Mouse (Mus musculus) limb, embryonic 14.5 days (tissue): ENCODE data around the gene Kif26a. TPM values are rescaled to one million over a fixed set of nuclear protein-coding genes. Genes with fewer than 3 reads are reported as not detected.

Experiments used
- ATAC-seq: fragments of 200-750 bp; cut with Nextera tagmentation; 2 replicates; pipeline ENCODE4 v1.8.0; 2017; ENCODE audit warnings: low read depth, moderate number of reproducible peaks, moderate TSS enrichment; ENCODE audit not compliant: low FRiP score
- DNase-seq: peaks from one replicate; pipeline ENCODE4 v3.0.0-alpha.2; 2015; ENCODE audit warnings: low spot score
- H3K27ac ChIP-seq: fragments of 300-500 bp; sonication (generic); replicated peaks from 2 replicates; pipeline ENCODE4 v1.5.1; 2014; ENCODE audit warnings: low read depth, mild to moderate bottlenecking, low read length, moderate library complexity, mixed read lengths
- H3K27me3 ChIP-seq: fragments of 300-500 bp; sonication (generic); 2 replicates; pipeline ENCODE4 v1.6.1; 2014; ENCODE audit warnings: low read length, mixed read lengths; ENCODE audit not compliant: control insufficient read depth, insufficient read depth
- H3K36me3 ChIP-seq: fragments of 300-500 bp; sonication (generic); 2 replicates; pipeline ENCODE4 v1.6.1; 2014; ENCODE audit warnings: mild to moderate bottlenecking, low read length, moderate library complexity, mixed read lengths; ENCODE audit not compliant: control insufficient read depth, insufficient read depth
- H3K4me1 ChIP-seq: fragments of 300-500 bp; sonication (generic); 2 replicates; pipeline ENCODE4 v1.6.1; 2014; ENCODE audit warnings: antibody characterized with exemption, low read length, mixed read lengths; ENCODE audit not compliant: control insufficient read depth, insufficient read depth
- H3K4me2 ChIP-seq: fragments of 300-500 bp; sonication (generic); replicated peaks from 2 replicates; pipeline ENCODE4 v1.6.1; 2014; ENCODE audit warnings: low read depth, mild to moderate bottlenecking, low read length, moderate library complexity; ENCODE audit not compliant: severe bottlenecking
- H3K4me3 ChIP-seq: fragments of 300-500 bp; sonication (generic); replicated peaks from 2 replicates; pipeline ENCODE4 v1.5.1; 2014; ENCODE audit warnings: low read length
- H3K9ac ChIP-seq: fragments of 300-500 bp; sonication (generic); 2 replicates; pipeline ENCODE4 v1.6.1; 2014; ENCODE audit warnings: mild to moderate bottlenecking, low read depth, low read length, moderate library complexity; ENCODE audit not compliant: severe bottlenecking
- H3K9me3 ChIP-seq: fragments of 300-500 bp; sonication (generic); 2 replicates; pipeline ENCODE4 v1.6.1; 2016; ENCODE audit warnings: low read length; ENCODE audit not compliant: control insufficient read depth
- POLR2A ChIP-seq: fragments of 200-500 bp; IDR thresholded peaks from 2 replicates; pipeline ENCODE4 v1.8.0; 2012; ENCODE audit warnings: inconsistent platforms, mild to moderate bottlenecking, moderate library complexity, borderline replicate concordance; ENCODE audit not compliant: insufficient read depth, insufficient read length; ENCODE audit errors: extremely low read depth
- WGBS: fragments of 180-500 bp; shearing (Covaris S2); extraction: QIAGEN DNeasy Blood & Tissue Kit; methylation state at CpG from one replicate; pipeline ENCODE4 v1.1.7; 2014; 5-methylcytosine and 5-hydroxymethylcytosine counted together
- polyA plus RNA-seq, 2 experiments: library from polyadenylated mRNA; depleted of rRNA in 1 of 2; stranded (reverse) in 1 of 2; unstranded in 1 of 2; fragments of >200 nt; fragmentation: Nextera tagmentation in 1 of 2; extraction: Ambion mirVana in 1 of 2; gene quantifications; 2 replicates each; pipeline versions ENCODE4 v1.2.1 to v1.2.3; 2012 to 2014

The Kif26a gene
- polyA plus RNA-seq, 2 experiments: 6.2 to 21.6 TPM

DNA sequence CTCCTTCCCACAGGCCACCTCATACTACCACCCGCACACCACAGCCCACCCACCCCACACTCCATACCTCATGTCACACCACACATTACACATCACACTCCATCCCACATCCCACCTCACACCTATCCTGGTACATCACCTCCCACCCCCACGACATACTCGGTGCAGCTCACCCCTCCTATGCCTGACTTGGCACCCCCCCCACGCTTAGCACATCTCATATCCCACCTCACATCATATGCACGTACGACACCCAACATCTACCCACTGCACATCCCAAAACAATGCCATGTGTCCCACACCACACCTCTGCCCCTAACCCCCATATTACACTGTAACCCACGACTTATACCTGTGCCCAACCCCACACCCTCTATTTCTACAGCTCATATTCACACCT, 69.5 kb downstream of the Kif26a start:
- Histone ChIP-seq H3K4me3 (no peak overlapping the region), H3K27me3 (no peaks in the 10 kb centered on the region), H3K27ac (no peak overlapping the region), H3K9me3 (no peaks in the 10 kb centered on the region), H3K4me1 (0 out of 2 replicates have a peak, but pooled peaks cover 6% of the 10 kb centered on the region), H3K4me2 (no peak overlapping the region), H3K9ac (no peak overlapping the region), H3K36me3 (no peaks in the 10 kb centered on the region)
- DNase-seq (no peak), ATAC-seq (no peak)
- TF ChIP-seq POLR2A: no peak
- 85% methylated on average over 7 of the region's 7 CpGs for WGBS

DNA sequence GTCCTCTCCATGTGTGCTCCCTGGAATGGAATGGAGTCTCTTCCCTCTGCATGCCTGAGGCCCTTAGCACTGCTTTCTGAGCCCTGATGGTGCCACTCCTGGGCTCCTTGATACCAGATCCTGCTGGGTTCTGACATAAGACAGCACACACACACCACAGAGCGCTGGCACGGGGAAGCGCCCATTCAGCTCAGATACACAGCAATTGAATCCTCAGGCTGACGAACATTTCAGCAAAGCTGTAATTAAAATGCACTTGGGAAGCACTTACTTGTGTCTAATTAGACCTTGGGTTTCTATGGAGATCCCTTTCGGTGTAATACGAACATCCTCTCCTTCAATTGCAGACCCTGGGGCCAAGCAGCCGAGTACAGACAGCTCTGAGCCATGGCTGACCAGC, 71.0 kb downstream of the Kif26a start:
- 55% methylated on average over 7 of the region's 7 CpGs for whole genome bisulfite sequencing
- Histone ChIP-seq H3K36me3 (no peaks in the 10 kb centered on the region), H3K4me3 (no peak overlapping the region), H3K9me3 (no peaks in the 10 kb centered on the region), H3K27me3 (no peaks in the 10 kb centered on the region), H3K27ac (no peak overlapping the region), H3K4me2 (no peak overlapping the region), H3K4me1 (peaks cover 9% of the 10 kb centered on the region), H3K9ac (no peak overlapping the region)
- no peak for TF ChIP-seq POLR2A
- no peak for DNase-seq
- no peak for ATAC-seq

DNA sequence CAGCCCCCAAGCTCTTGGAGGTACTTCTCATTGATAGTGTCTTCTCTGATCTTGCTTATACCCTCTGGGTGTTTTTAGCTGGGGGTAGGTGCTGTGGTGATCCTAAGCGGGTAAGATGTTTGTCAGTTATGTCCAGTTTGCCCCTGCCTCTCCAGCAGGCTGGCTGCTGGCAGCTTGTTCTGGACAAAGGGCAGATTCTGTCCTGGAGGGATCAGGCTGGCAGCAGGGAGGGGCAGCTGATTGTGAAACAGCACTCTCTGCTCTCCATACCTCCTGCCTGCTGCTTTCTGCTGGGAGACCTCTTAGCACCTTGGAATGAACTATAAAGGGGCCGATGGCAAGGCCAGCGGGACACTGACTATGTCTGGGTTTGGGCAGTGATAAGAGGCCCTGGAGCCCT, 71.7 kb downstream of the Kif26a start:
- WGBS: 44% methylated on average over 3 of the region's 3 CpGs
- no peak for TF ChIP-seq POLR2A
- Histone ChIP-seq H3K9ac (no peak overlapping the region; the same call in 1 of the 2 replicates), H3K4me3 (no peak overlapping the region), H3K4me1 (peaks cover 9% of the 10 kb centered on the region), H3K36me3 (no peaks in the 10 kb centered on the region), H3K4me2 (no peak overlapping the region), H3K27me3 (no peaks in the 10 kb centered on the region), H3K27ac (no peak overlapping the region), H3K9me3 (no peaks in the 10 kb centered on the region)
- ATAC-seq (no peak), DNase-seq (no peak)

DNA sequence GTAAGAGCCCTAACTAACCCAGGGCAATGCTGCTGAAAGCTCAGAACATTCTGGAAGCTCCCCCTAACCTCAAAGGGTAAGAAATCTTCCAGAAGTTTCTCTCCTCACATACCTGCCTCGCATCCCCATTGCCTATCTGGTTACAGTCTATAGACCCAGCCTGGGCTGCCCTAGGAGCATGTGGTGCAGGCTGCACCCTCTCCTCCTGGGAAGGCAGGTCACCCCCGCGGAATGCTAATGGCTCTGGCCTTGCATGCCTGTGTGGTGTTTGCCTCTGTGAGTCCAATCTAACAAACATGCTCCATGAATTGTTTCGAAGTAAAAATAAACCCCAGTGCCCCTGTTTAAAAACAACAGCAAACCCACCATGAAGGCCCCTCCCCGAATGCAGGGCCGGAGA, 75.3 kb downstream of the Kif26a start:
- Histone ChIP-seq H3K4me3 (no peak overlapping the region), H3K27ac (no peak overlapping the region), H3K27me3 (no peaks in the 10 kb centered on the region), H3K36me3 (no peaks in the 10 kb centered on the region), H3K4me1 (peaks cover 5% of the 10 kb centered on the region), H3K9me3 (no peaks in the 10 kb centered on the region), H3K4me2 (no peak overlapping the region), H3K9ac (no peak overlapping the region)
- WGBS: 56% methylated on average over 6 of the region's 6 CpGs
- DNase-seq (no peak), ATAC-seq (no peak)
- no peak for TF ChIP-seq POLR2A

DNA sequence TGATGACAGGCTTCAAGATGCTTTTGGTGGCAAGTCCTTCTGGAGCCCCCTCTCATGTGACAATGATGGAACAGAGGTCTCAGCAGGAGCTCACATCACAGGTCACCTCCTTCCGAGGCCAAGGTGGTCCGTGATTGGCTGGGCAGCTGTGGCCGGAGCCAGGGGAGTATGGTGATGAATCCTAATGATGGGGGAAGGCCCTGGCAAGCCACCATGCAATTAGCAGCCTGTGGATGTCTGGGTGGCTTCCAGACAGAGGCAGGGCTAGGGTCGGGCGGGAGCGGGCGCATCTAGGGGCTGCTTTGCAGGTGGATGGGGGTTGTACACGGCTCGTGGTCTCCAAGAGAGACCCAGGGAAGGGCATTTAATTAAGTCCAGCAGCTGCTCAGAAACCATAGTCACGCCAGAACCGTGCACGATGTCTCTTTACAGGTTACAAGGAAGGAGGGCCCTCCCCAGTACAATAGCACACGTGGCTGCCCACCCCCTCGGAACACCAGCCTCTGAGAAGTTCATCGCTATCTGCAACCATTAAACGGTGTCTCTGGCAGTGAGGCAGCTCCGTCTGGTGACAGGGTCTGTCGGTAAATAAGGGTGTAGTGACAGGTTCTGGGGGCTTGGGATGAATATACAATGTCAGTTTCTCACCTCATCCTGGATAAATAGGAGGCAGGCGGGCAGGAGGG, 75.9 kb downstream of the Kif26a start:
- Histone ChIP-seq H3K4me2 (no peak overlapping the region), H3K36me3 (no peaks in the 10 kb centered on the region), H3K4me1 (peaks cover 5% of the 10 kb centered on the region), H3K9me3 (no peaks in the 10 kb centered on the region), H3K27me3 (no peaks in the 10 kb centered on the region), H3K9ac (no peak overlapping the region), H3K27ac (no peak overlapping the region), H3K4me3 (no peak overlapping the region)
- no peak for TF ChIP-seq POLR2A
- DNase-seq: no peak
- WGBS: 19% methylated on average over 19 of the region's 19 CpGs
- ATAC-seq: 0 out of 2 replicates have a peak, but pooled peaks have one; percentile 13

DNA sequence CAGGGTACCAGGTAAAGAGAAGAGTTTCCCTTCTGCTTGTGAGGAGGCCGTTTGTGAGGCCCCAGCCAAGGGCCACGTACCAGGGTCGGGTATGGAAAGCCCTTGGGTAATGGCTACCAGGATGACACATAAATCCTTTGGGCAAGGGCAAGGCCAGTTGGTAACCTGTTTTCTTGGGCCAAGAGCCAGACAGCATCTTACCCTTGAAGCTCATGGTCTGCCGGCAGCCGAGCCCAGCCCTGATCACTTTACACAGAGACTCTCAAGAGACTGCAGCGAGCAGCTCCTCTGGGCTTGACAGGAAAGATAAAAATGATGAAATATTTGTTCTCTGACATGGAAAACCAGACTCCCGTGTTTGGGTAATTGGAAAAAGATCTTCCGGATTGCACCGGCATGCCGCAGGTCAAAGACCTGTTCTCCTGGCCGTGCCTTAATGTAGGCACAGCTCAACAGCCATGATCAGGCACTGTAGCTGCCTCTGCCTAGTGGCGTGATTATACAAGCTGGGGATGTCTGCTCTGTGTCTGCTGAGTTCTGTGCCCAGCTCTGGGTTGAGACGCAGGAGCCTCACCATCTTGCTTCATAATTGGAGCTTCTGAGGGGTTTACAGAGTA, 77.8 kb downstream of the Kif26a start:
- DNase-seq: no peak
- no peak for TF ChIP-seq POLR2A
- Histone ChIP-seq H3K27ac (no peak overlapping the region), H3K9me3 (no peaks in the 10 kb centered on the region), H3K9ac (no peak overlapping the region), H3K27me3 (no peaks in the 10 kb centered on the region), H3K4me1 (peaks cover 5% of the 10 kb centered on the region), H3K4me2 (no peak overlapping the region), H3K36me3 (no peaks in the 10 kb centered on the region), H3K4me3 (no peak overlapping the region)
- WGBS: 52% methylated on average over 13 of the region's 13 CpGs
- no peak for ATAC-seq
